ENCODE assay signal across 9 mouse cellular contexts in the genomic region with DNA sequence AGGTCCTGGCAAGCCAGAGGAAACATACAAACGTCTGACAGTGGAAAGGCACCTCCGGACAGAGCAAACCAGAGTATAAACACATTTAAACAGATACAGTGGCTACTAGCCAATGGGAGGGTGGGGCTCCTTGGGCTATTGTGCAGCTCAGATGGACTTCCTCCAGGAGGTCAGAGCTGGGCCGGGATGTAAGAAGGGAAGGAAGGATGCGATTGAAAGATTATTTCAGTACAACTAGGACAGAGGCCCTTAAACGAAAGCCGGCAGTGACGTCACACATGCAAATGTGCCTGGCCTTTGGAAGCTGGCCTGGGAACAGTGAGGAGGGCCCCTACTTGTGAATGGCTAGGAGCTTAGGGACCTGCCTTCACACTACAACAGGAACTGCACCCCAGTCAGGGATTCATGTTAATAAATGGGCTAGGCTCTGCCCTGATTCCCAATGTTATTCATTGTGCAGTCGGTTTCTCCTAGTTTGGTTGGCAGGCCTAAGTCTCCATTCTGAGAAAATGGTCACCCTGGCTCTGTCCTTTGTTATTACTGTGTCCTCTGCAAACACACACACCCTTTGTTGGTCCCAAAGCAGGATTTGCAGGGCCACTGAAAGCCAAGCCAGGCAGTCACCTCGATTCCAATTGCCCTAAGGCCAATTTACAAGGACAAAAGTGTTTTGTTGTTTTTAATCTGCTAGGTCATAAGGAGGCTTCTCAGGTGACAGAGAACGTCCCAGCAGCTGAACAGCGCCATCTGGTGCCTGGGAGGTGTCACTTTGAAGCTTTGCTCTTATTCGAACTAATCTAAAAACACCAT. TPM values are rescaled to one million over a fixed set of nuclear protein-coding genes. Genes with fewer than 3 reads are reported as not detected.
DNase-seq lines count a peak whose midpoint lies in the region; ATAC-seq lines count a peak whose summit lies in the region.
"Had no signal": no experiment of that assay in that cellular context is flagged by ENCODE, and none has a peak within 500 bp of the region (broad histone marks: within the 10 kb centered on the region; RNA-seq: fewer than 3 reads in every experiment).

No protein-coding gene starts in this region.

- peak; percentile 93 for DNase-seq in MN1 (ENCODE audit: low spot score)
- DNase-seq in c-Kit-positive CD71-negative TER-119-negative erythroid progenitor cells, embryonic 14.5 days (ENCODE audit: low read depth), result peak; percentile 39
- DNase-seq in forebrain, embryonic 10.5 days (ENCODE audit: extremely low spot score, low spot score), result peak; percentile 74
- DNase-seq in kidney, postnatal 14 days, result peak; percentile 87
- peak; percentile 89 to 92 for DNase-seq in lung, adult 18-20 months
- DNase-seq in ovary, postnatal 14 days (ENCODE audit: low spot score), result peak; percentile 61

- ATAC-seq in heart, embryonic 15.5 days (replicated peaks; ENCODE audit: insufficient number of reproducible peaks, insufficient read depth, low FRiP score, low read depth), result peak; percentile 80
- no peak for ATAC-seq in erythroid progenitor cell, adult 5-6 weeks (replicated peaks; ENCODE audit: low FRiP score, poor library complexity, severe bottlenecking)

- peak overlapping the region; percentile 5; the same call in 1 of the 2 replicates for H3K4me2 ChIP-seq in heart, embryonic 15.5 days

- no peak overlapping the region for H3K9ac ChIP-seq in heart, embryonic 15.5 days

- H3K27ac ChIP-seq in forebrain, embryonic 10.5 days, result peak overlapping the region; percentile 74
- H3K27ac ChIP-seq in heart, embryonic 15.5 days, result peak overlapping the region; percentile 75
- H3K27ac ChIP-seq: macrophage had no signal

- peaks cover 17% of the 10 kb centered on the region for H3K4me1 ChIP-seq in forebrain, embryonic 10.5 days
- H3K4me1 ChIP-seq in heart, embryonic 15.5 days (replicated peaks), result peaks cover 9% of the 10 kb centered on the region

- WGBS in forebrain, embryonic 10.5 days, result 34% methylated on average over 12 of the region's 12 CpGs
- WGBS in heart, embryonic 15.5 days, result 32% methylated on average over 12 of the region's 12 CpGs

- H3K27me3 ChIP-seq in forebrain, embryonic 10.5 days (ENCODE audit: poor library complexity, severe bottlenecking), result no peaks in the 10 kb centered on the region
- no peaks in the 10 kb centered on the region for H3K27me3 ChIP-seq in heart, embryonic 15.5 days

- no peaks in the 10 kb centered on the region for H3K36me3 ChIP-seq in forebrain, embryonic 10.5 days (replicated peaks)
- no peaks in the 10 kb centered on the region for H3K36me3 ChIP-seq in heart, embryonic 15.5 days

- no peaks in the 10 kb centered on the region for H3K9me3 ChIP-seq in forebrain, embryonic 10.5 days
- H3K9me3 ChIP-seq in heart, embryonic 15.5 days (replicated peaks), result no peaks in the 10 kb centered on the region

- peak overlapping the region; percentile 0; the same call in 1 of the 2 replicates for H3K4me3 ChIP-seq in forebrain, embryonic 10.5 days
- H3K4me3 ChIP-seq in heart, embryonic 15.5 days, result no peak overlapping the region

RNA-seq across cellular contexts. Expression of a gene that starts 9.9 kb away (rescaled TPM):
- 75.7 and 77.6 TPM in 2 replicates for polyA plus RNA-seq in forebrain, embryonic 10.5 days (2016; fragmentation: Nextera tagmentation; extraction: Ambion mirVana)
- 201 and 265 TPM in 2 replicates for polyA plus RNA-seq in heart, embryonic 15.5 days (2015; fragmentation: Nextera tagmentation; extraction: Ambion mirVana)
- not detected in 2 replicates for total RNA-seq in erythroid progenitor cell, adult 5-6 weeks (2015; ENCODE audit: low replicate concordance)
- 0.51 and 0.91 TPM in 2 replicates for total RNA-seq in erythroid progenitor cell, adult 5-6 weeks (2017; ENCODE audit: low replicate concordance)
- polyA plus RNA-seq: macrophage had no signal

Comparison
In these comparisons a context has a peak if more than half of its experiments do, and no peak if none do; other contexts are left out.
1. DNase-seq: peak in every context shown above with its lines; median percentile 93 in MN1; 90 in lung, adult 18-20 months; 87 in kidney, postnatal 14 days; 74 in forebrain, embryonic 10.5 days; 61 in ovary, postnatal 14 days; 39 in c-Kit-positive CD71-negative TER-119-negative erythroid progenitor cells, embryonic 14.5 days.